Mouse (Mus musculus): ENCODE results near the gene Ski.

The Ski gene

DNA sequence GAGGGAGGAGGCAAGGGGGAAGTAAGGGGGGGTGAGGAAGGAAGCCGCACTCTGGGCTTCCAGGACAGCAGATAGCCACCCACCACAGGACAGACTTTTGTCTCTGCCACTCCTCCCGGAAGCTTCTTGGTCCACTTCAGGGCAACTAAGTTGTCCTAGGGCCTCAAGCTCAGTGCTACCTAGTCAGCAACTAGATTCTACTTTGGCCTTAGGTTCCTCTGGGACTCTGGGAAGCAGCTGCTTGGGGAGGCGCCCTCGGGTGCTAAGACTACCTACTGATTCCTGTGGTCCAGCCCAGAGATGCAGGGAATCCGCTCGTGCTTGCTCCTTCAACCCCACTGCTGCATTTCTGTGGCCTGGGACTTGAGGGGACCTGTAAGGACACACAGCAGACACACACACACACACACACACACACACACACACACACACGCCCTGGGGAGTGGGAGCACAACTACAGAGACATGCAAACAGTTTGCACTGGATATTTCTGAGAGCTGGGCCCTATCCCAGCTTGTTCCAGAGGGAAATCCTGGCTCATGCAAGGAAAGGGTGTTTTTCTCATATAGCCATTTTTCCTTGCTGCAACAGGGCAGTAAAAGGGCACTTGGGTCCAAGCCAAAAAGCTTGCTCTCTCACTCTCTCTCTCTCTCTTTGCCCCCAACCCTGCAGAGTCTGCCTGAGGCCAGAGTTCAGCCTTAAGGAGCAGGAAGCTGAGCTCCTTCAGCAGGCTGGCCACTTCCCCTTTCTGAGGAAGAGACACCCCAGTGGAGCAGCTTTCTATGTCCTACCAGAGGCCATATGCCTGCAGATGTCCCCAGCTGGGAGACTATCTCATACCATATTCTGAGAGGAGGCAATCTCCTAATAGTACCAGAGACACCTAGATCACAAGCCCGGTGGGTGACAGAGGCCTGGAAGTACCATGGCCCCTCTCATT lies 12.2 kb upstream of the Ski start:
- peak in 1 of 2 experiments; percentile 25 for DNase-seq (ENCODE audit: low spot score in 2 of 2)

DNA sequence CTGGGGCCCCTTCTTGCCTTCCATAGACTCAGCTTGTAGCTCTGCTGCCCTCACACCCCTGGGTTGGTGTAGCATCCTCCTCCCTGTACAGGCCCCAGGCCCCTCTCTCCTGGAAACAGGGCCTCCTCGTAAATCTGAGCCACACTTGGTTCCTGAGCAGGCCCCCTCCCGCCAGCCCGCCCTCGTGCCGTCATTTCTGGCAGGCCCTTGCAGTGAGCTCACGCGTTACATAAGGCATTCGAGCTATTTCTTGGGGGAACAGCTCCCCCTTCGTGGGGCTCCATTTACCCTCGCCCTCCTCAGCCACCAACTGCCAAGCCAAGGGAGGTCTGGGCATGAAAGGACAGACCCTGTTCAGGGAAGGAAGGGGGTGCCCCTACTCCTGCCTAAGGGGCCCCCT lies 11.5 kb upstream of the Ski start:
- no peak for DNase-seq (ENCODE audit: low spot score in 2 of 2)

DNA sequence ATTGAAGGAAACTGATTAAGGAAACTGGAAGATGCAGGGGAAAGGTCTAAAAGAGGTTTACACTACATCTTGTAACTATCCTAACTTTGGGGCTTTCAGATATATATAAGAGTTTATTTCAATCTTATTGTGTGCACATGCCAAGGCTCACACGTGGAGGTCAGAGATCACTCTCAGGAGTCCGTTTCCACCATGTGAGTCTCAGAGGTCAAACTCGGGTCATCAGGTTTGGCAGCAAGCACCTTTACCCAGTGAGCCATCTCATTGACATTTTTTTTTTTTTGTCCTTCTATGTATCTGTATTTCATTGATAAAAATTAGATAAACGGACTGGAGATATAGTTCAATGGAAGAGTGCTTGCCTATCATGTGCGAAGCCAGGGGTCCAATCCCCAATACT lies 6.1 kb upstream of the Ski start:
- DNase-seq (ENCODE audit: low spot score in 2 of 2) = no peak

DNA sequence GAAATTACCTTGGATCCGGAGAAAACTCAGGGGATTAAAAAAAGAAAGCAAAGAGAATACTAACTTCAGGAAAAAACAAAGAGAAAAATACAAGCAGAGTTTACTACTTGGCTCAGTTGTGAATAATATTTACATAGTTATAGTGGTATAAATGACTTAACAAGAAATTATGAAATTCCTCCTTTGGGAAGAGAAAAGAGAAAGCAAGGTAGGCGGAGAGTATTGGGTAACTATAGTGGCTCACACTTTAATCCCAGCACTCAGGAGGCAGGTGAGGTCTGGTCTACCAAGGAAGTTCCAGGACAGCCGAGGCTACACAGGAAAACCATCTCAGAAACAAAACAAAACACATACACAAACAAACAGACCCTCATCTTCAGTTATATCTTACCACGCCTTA lies 5.6 kb upstream of the Ski start:
- no peak for DNase-seq (ENCODE audit: low spot score in 2 of 2)

DNA sequence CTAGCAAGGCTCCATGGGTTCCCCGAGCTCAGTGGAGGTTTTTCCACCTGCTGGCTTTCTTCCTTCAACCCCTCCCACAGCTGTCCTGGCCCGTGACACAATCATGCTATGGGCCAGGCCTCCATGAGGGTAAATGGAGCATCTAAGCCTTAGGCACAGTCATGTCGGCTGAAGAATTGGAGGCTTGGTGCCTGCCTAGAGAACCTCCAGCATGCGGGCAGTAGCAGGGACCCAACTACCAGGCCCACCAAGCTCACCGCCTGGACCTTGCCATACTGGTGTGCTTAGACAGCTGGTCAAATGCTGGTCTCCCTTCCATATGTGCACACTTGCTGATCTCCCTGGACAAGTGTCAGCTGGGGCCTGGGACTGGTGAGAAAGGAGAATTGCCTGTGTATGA lies 3.5 kb upstream of the Ski start:
- DNase-seq (ENCODE audit: low spot score in 2 of 2) = no peak

DNA sequence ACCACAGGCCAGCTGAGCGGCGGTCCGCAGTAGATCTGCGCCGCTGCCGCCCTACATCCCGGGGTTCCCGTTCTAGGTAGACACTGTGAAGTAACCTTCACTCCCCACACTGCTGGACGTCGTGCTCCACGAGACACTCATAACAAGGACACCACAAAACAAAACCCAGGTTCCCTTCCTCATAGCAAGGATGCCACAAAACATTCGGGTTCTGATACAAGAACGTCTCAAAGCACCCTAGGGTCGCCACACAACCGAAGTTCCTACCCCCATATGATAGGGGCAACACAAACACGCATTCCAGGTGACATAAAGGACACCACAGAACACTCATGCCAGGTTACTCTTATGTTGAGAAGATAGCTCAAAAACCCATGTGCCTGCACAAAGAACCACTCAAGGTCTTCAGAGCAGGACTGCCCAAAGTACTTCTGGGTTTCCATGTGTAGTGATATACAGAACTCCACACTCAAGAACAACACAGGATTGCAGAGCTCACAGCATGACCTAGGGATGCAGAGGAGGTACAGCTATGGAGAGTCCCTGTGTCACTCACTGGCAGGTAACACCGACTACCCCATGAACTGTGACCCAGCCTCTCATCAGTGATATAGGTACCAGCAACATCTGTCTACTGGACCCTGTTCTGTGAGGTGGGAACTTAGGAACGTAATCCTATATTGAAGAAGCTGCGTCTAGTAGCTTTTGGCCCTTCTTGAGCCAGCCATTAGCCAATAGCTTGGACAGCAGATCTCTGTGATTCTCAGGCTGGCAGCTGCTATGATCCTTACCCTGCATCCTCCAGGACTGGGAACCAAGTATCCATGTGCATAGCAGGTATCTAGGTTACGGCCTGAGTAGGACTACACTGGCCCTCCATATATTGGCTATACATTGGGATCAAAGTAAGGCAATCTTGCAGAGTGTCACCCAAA lies 1.5 kb upstream of the Ski start:
- DNase-seq (ENCODE audit: low spot score in 2 of 2) = no peak

DNA sequence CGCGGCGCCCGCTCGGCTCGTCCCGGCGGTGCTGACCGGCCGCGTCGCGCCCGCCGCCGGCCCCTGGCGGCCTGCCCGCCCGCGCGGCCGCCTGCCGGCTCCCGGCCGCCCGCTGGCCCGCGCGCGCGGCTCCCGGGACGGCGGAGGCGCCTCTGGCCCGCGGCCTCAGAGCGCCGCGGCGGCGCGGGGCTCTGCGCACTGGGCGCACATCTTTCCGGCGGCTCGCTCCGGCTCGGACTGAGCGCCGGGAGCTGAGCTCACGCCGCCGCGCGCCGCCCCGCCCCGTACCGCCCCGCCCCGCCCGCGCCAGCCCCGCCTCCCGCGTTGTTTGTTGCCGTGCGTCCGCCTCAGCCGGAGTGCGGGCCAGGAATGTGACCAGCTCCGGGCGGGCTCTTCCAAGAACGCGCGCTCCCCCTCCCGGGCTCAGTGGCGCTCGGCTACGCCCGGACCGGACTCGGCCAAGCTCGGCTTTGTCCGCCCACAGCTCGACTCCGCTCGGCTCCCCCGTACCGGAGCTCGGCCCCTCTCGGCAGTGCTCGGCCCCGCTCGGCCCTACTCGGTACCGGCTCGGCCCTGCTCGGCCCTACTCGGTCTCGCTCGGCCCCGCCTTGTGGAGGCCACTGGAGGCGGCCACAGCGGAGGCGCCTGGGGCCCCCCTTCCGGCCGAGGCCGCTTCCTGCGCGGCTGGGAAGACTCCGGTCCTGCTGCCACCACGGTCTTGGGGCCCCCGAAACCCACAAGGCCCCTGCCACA lies 625 bp upstream of the Ski start:
- peak; percentile 98 to 99 for DNase-seq (ENCODE audit: low spot score in 2 of 2)

DNA sequence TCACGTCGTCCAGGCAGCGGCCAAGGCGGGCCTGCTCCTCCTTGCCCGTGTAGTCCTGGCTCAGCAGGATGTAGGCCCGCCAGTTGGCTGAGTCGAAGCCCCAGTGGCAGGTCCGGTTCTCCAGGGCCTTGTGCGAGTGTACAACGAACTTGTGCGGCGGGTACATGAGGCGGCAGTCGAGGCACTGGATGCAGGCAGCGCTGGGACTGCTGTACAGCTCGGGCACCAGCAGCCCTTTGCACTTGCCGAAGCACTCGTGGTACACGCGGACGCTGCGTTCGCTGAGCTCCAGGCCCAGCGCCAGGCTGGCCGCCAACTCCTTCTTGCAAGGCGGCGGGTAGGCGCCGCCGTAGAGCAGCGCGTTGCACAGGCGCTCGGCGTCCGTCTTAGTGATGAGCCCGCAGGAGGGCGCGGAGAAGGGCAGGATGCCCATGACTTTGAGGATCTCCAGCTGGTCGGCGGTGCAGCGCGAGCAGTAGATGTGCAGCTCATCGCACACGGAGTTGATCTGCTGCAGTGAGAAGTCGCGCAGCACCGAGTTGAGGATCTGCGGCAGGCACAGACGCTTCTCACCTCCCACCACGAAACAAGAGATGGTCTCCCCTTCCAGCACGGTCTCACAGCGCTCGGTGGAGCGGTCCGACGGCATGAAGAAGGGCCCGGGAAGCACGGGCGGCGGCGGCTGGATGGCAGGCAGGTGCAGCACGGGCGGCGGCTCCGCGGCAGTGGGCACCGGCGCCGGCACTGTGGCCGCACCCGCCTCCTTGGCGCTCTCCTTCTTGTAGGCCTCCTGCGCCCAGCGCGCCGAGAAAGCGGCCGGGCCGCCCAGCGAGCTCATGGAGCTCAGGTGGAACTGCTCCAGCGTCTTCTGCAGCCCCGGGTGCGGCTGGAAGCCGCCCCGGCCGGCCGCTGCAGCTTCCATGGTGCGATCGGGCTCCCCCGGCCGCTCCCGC lies 517 bp downstream of the Ski start:
- peak; percentile 52 to 53 for DNase-seq (ENCODE audit: low spot score in 2 of 2)

DNA sequence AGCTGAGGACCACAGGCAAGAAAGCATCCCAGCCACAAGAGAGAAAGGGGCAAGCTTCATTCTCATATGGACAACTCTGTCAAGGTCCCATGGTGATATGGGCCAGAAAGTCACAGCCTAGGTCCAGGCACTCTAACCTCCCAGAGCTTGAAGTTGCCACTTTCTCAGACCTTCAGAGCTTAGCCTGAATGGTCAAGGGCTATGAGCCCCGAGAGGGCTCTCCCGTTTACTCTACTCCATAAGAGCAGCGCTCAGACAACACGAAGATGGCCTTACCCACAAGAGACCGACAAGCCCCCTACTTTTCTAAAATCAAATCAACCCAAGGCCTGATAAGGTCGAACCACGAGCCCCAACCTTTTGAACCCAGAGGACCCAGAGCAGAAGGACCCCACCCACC lies 1.3 kb downstream of the Ski start:
- no peak for DNase-seq (ENCODE audit: low spot score in 2 of 2)

DNA sequence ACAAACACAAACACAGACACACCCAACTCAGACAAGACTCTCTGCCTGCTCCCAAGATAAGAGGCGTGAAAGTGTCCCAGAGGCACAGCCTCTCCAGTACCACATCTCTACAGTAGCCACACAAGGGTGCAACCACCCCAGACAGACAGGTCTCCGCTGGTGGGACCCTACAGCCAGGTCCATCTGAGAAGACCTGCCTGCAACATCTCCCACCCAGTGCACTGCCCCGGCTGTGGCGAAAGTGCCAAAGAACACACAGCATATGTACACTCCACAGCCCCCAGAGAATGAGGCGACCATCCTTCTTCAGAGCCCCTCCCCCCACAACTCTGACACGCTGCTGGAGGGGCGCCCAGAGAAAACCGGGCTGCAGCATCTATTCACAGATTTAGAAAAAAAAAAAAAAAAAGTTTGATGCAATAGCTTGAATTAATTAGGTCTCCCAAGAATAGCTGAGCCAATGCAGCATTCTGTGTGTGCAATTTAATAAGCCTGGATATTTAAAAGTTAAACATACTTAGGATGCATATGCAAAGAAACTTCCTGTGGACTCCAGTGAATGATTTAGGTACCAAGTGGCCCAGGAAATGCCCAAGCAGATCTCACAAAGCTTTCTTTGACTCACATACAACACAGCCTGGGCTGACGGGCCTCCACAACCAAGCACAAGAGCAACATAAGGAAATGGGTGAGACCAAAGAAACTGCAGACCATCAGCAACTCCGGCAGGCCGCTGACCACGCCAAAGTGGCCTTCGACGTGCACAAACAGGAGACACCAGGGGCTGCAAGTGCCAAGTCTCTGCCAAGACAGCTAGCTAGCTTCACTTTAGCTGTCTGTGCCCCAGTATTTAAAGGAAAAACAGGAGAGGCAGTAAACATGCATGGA lies 1.9 kb downstream of the Ski start:
- peak in 1 of 2 experiments; percentile 35 for DNase-seq (ENCODE audit: low spot score in 2 of 2)

DNA sequence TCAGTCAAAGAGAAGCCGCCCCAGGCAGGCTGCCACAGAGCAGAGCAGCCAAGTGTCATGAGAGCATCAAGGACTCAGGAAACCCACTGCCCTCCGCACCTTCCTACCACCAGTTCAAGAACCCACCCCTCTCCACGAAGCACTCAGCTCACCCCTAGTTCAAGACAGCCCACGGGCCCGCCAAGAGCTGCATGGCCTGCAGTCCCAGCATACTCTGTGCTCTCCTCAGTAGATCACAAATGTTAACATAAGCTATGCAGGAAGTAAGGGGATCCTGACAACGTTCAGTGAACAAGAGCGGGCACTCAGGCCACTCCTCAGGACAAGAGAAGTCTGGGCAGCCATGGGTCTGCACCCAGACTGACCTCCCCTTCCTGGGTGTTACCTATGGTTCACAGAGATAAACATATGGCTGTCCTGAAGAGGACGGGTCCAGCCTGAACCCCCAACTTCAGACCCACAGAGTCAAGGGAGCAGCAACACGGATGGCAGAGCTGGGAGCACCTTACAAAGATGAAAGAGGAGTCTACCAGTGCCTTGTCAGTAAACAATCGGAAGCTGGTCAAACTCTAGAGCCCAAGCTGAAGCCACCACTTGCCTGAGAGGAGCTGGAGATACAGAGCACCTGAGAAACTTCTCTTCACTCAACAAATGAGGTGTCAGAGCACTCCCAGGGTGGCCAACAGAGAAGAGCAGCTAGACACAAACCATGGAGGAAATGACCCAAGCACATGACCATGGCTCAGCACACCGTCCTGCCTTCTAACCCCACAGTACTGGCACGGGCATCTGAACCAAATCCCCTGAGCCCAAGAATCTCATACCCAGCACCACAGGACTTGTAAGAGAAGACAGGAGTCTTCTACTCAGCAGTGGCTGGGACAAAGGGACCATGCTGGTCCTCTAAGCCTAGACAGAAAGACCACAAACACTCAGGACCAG lies 2.9 kb downstream of the Ski start:
- DNase-seq (ENCODE audit: low spot score in 2 of 2) = peak; percentile 60 to 61

DNA sequence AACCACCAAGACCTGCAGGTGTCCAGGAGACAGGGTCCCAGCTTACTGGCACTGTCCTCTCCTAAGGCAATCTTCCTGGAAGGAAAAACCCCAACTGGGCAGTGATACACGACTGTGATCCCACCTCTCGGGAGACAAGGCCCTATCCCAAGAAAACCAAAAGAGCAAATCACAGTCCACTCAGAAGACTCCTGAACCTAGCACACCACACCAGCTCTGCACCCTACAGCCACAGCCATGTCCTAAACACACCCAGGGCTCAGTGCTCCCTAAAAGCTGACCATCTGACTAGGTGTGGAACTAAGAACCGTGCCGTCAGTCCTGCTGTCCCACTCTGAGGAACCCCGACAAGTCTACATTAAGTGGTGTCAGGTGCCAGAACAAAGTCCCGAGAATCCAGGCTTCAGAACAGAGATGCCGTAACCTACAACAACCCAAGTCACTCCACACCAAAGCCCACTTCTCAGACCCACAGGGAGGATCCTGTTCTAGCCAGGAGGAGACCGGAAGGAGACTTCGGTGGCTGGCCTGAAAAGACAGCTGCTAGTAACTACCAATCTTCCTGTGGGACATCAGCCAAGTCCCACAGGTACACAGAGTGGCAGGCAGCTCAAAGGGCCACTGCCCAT lies 4.2 kb downstream of the Ski start:
- no peak for DNase-seq (ENCODE audit: low spot score in 2 of 2)

DNA sequence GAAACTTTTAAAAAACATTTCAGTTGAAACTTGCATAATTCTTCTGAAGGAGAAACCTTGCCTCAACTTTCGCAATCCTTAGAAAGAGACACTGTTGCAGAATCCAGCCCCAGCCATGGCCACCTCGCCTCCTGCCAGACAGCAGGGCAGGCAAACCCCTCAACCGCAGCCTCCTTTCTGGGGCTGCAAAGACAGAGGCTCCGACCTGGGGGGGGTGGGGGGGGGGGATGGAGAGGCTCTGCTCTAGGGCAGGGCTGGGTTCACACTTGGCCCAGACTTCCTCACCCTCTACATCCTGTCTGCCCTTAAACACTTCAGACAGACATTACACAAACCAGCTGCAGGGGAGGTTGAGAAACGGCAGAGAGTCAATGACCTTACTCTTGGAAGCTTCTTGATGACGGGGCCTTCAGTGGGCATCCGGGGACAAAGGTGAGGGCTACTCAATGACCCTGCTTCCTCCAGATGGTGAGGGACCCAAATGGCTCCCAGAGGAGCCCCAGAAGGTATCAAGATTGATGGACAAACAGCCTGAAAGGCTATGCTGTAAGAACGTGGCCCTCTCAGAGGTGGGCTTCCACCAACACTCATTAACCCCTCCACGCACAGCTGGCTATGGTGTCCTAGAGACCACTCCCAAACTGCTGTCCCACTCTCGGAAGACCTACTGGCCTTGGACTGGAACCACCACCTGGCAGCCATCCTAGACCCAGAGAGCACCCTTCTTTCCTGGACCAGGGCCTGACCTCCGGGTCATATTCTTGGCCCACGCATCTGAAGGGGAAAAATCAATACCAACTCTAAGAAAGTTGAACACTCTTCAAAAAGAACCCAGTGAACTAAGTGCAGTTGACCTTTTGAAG lies 4.9 kb downstream of the Ski start:
- peak; percentile 77 to 85 for DNase-seq (ENCODE audit: low spot score in 2 of 2)

DNA sequence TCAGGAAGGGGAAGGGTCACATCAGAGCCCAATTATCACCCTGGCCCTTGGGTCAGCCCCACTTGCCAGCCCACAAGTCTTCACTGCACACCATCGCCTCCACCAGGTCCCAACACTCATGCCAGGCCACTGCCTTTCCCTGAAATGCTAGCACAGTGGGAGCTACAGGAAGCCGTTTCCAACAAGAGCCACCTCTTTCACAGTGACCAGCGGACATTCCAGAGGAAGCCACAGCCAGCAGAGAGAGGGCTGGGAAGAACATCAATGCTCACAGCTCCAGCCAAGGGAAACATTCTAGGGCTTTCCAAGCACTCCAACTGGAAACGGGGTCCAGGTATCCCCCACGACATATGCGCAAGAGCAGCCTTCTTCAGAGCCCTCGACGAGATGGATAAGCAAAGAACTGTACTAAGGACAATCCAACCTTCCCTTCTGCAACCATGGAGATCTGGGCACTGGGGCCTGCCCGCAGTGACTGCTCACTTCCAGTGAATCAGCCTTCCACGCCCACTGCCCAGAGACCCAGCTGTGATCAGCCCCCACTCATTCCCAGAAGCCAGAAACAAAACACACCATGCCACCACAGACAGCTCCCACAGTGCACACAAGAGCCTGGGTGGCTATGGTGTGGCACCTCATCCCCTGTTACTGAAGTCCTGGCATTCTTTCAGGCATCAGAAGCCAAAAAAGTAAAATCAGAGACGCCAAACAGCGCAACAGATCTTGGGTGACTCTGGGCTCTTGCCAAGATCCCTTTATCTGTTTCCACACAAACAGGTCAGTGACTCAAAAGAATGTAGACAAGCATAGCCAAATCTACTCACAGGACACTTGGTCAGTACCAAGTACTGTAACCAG lies 6.4 kb downstream of the Ski start:
- no peak for DNase-seq (ENCODE audit: low spot score in 2 of 2)

DNA sequence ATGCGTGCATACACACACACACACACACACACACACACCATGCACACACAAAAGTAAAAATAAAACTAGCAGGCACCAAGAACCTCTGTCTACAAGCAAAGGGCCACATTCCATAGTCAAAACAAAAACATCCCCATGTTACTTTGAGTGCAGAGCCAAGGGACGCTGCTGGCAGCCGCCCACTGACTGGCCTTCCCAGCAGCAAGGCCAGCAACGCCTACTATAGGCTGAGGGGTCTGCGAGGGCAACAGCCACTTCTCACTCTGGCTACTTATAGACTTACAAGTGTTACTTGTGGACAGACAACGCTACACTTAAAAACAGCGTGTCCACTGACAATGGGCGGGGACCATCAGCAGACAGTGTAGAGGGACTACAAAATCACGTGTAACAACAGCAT lies 7.2 kb downstream of the Ski start:
- no peak for DNase-seq (ENCODE audit: low spot score in 2 of 2)

DNA sequence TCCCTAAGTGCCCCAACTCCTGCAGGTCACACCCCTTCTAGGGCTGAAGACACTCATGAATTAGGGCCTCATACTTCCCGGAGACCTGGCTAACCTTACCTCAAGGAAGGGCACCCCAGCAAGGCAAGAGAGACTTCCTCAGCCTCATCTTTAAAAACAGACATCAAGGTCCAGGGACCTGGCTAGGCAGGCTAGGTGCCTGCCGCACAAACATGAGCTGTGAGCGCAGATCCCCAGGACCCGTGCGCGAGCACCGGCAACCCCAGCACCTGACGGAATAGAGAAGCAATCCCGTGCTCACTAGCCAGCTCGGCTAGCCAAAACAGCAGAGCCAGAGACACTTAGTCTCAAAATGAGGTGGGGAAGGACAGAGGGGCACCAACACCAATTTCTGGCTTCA lies 7.6 kb downstream of the Ski start:
- no peak for DNase-seq (ENCODE audit: low spot score in 2 of 2)
